Mouse (Mus musculus) intestine, embryonic 15.5 days (tissue): ENCODE measurements around the gene Pgap3. TPM values are rescaled to one million over a fixed set of nuclear protein-coding genes. Genes with fewer than 3 reads are reported as not detected.

Source experiments
- ATAC-seq: fragments of 200-750 bp; cut with Nextera tagmentation; 2 replicates; pipeline ENCODE4 v1.8.0; 2017; ENCODE audit warnings: moderate TSS enrichment, moderate library complexity
- H3K27ac ChIP-seq: fragments of 300-500 bp; sonication (generic); 2 replicates; pipeline ENCODE4 v1.5.1; 2015; ENCODE audit warnings: mild to moderate bottlenecking, inconsistent platforms
- H3K27me3 ChIP-seq: fragments of 300-500 bp; sonication (generic); replicated peaks from 2 replicates; pipeline ENCODE4 v1.6.1; 2015; ENCODE audit warnings: inconsistent platforms
- H3K36me3 ChIP-seq: fragments of 300-500 bp; sonication (generic); 2 replicates; pipeline ENCODE4 v1.6.1; 2015; ENCODE audit warnings: inconsistent platforms
- H3K4me1 ChIP-seq: fragments of 300-500 bp; sonication (generic); replicated peaks from 2 replicates; pipeline ENCODE4 v1.6.1; 2015; ENCODE audit warnings: inconsistent platforms
- H3K4me2 ChIP-seq: fragments of 300-500 bp; sonication (generic); replicated peaks from 2 replicates; pipeline ENCODE4 v1.6.1; 2015; ENCODE audit warnings: mild to moderate bottlenecking, inconsistent platforms
- H3K4me3 ChIP-seq: fragments of 300-500 bp; sonication (generic); replicated peaks from 2 replicates; pipeline ENCODE4 v1.5.1; 2015; ENCODE audit warnings: inconsistent platforms
- H3K9ac ChIP-seq: fragments of 300-500 bp; sonication (generic); 2 replicates; pipeline ENCODE4 v1.6.1; 2015; ENCODE audit warnings: inconsistent platforms
- H3K9me3 ChIP-seq: fragments of 300-500 bp; sonication (generic); 2 replicates; pipeline ENCODE4 v1.6.1; 2016; ENCODE audit warnings: inconsistent platforms
- WGBS: fragments of 180-500 bp; shearing (Covaris S2); methylation state at CpG from one replicate; pipeline ENCODE4 v1.1.7; 2015; 5-methylcytosine and 5-hydroxymethylcytosine counted together
- polyA plus RNA-seq: library from polyadenylated mRNA; unstranded; fragments of >200 nt; fragmentation: Nextera tagmentation; extraction: Ambion mirVana; gene quantifications from 2 replicates; pipeline ENCODE4 v1.2.1, GENCODE M21; 2015

Pgap3 gene
- polyA plus RNA-seq, 1 experiment from 2014 or later = 15.5 TPM

DNA sequence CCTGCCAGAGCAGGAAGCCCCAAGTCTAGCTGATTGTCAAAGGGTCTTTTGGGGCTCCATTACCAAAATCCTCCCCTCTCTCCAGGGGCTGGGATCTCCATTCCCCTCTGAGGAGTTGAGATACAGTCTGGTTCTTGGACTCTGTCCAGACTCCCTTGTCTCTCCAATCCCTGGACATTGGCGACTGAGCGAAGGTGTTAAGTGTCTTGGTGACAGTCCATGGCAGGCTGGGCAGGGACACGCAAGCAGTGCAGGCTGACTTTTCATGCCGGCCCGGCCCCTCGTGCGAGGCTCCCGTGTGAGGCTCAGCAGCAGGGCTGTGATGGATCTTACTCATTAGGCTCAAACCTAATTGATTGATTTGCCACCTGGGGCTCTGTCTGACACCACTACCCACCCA is 26.0 kb downstream of the Pgap3 start:
- Histone ChIP-seq H3K36me3 (peaks cover 20% of the 10 kb centered on the region; the same call in 1 of the 2 replicates), H3K27me3 (no peaks in the 10 kb centered on the region)
- 88% methylated on average over 8 of the region's 8 CpGs for WGBS

DNA sequence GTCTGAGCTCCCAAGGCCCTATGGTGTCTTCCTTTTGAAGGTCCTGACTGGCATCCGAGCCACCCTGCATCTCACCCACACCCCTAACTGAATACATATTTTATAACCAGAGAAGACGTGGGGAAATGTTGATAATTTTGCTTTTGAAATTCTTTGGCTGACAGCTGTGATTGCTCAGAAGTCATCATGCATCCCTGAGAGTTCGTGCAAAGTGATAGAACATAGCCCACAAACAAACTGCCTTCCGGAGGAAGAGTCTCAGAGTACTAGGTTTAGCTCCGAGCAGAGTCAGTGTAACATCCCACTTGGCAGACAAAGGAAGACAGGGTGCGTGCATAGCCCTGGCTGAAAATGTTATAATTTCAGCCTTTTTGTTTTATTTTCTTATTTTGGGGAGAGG is 27.0 kb downstream of the Pgap3 start:
- no peak for ATAC-seq
- no peaks in the 10 kb centered on the region for H3K27me3 ChIP-seq
- H3K9me3 ChIP-seq = no peaks in the 10 kb centered on the region
- no peak overlapping the region for H3K9ac ChIP-seq
- H3K4me3 ChIP-seq = no peak overlapping the region
- WGBS = 84% methylated on average over 6 of the region's 6 CpGs
- 0 out of 2 replicates have a peak, but pooled peaks cover 7% of the 10 kb centered on the region for H3K4me1 ChIP-seq
- H3K27ac ChIP-seq = no peak overlapping the region
- H3K36me3 ChIP-seq = peaks cover 11% of the 10 kb centered on the region; the same call in 1 of the 2 replicates
- H3K4me2 ChIP-seq = no peak overlapping the region

More for the DNA sequence above, 26.0 kb downstream of the Pgap3 start:
- no peak for ATAC-seq
- Histone ChIP-seq H3K27ac (no peak overlapping the region), H3K4me2 (no peak overlapping the region), H3K9me3 (no peaks in the 10 kb centered on the region), H3K4me1 (0 out of 2 replicates have a peak, but pooled peaks cover 7% of the 10 kb centered on the region), H3K4me3 (no peak overlapping the region), H3K9ac (no peak overlapping the region)

DNA sequence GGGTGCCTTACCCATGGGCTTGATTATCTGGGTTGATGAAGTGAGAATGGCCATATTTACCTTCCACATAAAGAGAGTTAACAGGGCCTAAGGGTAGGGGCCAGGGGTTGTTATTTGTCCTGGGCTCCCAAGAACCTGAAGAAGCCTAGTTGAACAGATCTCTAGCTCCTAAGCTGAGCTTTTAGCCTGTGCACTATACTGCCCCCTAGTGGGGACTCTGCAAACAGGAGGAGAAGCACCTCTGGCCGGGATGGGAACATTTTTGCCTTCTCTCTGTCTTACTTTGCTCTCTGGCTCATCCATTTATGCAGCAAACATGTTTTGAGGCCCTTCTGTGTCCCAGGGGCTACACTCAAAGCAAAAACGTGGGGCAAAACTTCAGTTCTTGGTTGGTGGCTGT is 27.9 kb downstream of the Pgap3 start:
- H3K9me3 ChIP-seq = no peaks in the 10 kb centered on the region
- 0 out of 2 replicates have a peak, but pooled peaks cover 7% of the 10 kb centered on the region for H3K4me1 ChIP-seq
- 6% methylated on average over 2 of the region's 2 CpGs for WGBS
- no peak overlapping the region for H3K9ac ChIP-seq
- no peaks in the 10 kb centered on the region for H3K27me3 ChIP-seq
- no peak overlapping the region for H3K4me2 ChIP-seq
- H3K27ac ChIP-seq = no peak overlapping the region
- ATAC-seq = peak; percentile 50
- no peak overlapping the region for H3K4me3 ChIP-seq
- peaks cover 7% of the 10 kb centered on the region; the same call in 1 of the 2 replicates for H3K36me3 ChIP-seq

DNA sequence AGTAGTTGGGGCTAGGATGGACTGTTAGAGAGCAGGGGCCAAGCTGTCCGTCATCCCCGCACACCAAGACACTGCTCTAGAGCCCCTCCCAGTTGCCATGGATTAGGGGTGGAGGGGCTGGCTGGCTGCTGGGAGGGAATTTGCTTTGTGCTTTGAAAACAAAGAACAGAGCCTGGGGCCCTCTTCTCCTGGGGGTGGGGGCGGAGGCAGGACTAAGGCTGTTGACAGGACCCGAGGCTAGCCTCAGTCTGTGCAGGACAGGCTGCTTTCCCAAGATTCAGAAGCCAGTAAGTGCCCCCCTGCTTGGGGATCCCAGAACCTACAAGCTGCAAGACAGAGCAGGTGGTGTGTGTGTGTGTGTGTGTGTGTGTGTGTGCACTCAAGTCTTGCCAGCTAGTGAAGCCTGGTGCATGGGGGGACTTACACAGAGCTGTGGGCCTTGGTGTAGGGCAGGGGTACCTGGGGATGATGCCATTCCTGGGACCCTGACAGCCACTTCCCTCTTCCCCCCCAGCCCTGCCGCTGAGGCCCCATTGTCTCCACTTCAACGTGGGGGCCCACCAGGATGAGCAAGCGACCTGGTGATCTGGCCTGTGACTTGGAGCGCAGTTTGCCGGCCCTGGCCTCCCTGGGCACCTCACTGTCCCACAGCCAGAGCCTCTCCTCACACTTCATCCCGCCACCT is 28.6 kb downstream of the Pgap3 start:
- ATAC-seq = peak; percentile 30; the same call in 1 of the 2 replicates
- Histone ChIP-seq H3K9me3 (no peaks in the 10 kb centered on the region), H3K4me2 (no peak overlapping the region), H3K36me3 (peaks cover 7% of the 10 kb centered on the region; the same call in 1 of the 2 replicates), H3K27ac (no peak overlapping the region), H3K9ac (no peak overlapping the region), H3K4me3 (no peak overlapping the region), H3K27me3 (no peaks in the 10 kb centered on the region), H3K4me1 (0 out of 2 replicates have a peak, but pooled peaks cover 7% of the 10 kb centered on the region)
- 66% methylated on average over 10 of the region's 10 CpGs for WGBS

DNA sequence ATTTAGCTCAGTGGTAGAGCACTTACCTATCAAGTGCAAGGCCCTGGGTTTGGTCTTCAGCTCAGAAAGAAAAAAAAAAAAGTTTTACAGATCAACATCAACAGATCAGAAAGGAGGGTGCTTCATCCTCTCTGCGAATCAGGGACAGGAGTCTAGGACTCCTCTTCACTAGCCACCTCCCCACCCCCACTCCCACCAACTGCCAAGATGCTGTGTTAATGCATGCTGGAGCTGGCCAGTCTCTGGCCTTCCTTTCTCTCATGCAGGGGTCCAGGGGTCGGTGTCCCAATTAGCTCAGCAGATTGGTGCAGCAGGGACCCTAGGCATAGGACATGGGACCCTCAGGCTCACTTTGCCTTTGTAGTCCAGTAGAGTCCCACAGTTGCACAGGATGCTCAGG is 29.7 kb downstream of the Pgap3 start:
- 92% methylated on average over 2 of the region's 2 CpGs for WGBS
- ATAC-seq = no peak

DNA sequence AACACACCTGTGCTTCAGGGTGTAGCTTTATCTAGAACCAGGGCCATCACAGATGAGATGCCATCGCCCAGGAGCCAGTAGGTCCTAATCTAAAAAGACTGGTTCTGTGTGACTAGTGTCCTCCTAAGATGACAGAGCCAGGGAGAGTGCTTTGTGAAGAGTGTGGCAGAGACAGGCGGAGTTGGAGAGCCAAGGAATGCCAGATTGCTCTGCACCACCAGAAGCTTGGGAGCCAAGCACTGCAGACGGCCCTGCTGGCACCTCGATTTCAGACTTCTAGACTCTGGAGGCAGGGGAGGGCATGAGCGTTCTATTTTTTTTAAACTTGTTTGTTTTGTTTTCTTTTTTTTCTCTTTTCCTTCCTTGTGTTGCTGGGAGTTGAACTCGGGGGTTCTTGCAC is 31.0 kb downstream of the Pgap3 start:
- no peak overlapping the region for H3K9ac ChIP-seq

More for the DNA sequence above, 29.7 kb downstream of the Pgap3 start:
- no peak overlapping the region for H3K9ac ChIP-seq
- H3K4me3 ChIP-seq = no peak overlapping the region
- no peak overlapping the region for H3K4me2 ChIP-seq
- 0 out of 2 replicates have a peak, but pooled peaks cover 7% of the 10 kb centered on the region for H3K4me1 ChIP-seq
- peaks cover 7% of the 10 kb centered on the region; the same call in 1 of the 2 replicates for H3K36me3 ChIP-seq
- no peak overlapping the region for H3K27ac ChIP-seq
- no peaks in the 10 kb centered on the region for H3K9me3 ChIP-seq
- no peaks in the 10 kb centered on the region for H3K27me3 ChIP-seq

DNA sequence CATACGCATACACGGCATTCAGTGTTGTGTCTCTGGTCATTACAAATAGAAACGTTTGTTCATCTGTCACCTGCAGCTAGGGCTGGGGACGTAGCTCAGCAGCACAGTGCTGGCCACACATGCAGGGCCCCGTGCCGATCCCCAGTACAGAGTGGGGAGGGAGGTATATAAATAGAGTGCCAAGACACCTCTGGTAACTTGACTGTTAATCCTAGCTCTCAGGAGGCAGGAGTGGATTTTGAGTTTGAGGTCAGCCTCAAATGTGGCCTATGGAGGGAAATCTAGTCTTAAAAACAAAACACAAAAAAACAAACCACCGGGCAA is 32.5 kb downstream of the Pgap3 start:
- no peak overlapping the region for H3K4me3 ChIP-seq
- no peaks in the 10 kb centered on the region for H3K36me3 ChIP-seq
- H3K4me2 ChIP-seq = no peak overlapping the region
- H3K9ac ChIP-seq = no peak overlapping the region
- no peak for ATAC-seq
- H3K27me3 ChIP-seq = no peaks in the 10 kb centered on the region
- no peaks in the 10 kb centered on the region for H3K9me3 ChIP-seq
- H3K4me1 ChIP-seq = peaks cover 13% of the 10 kb centered on the region; the same call in 1 of the 2 replicates
- no peak overlapping the region for H3K27ac ChIP-seq
- 81% methylated on average over 7 of the region's 7 CpGs for WGBS

More for the DNA sequence above, 31.0 kb downstream of the Pgap3 start:
- Histone ChIP-seq H3K27me3 (no peaks in the 10 kb centered on the region), H3K9me3 (no peaks in the 10 kb centered on the region), H3K27ac (no peak overlapping the region), H3K4me2 (no peak overlapping the region), H3K4me3 (no peak overlapping the region), H3K4me1 (peaks cover 7% of the 10 kb centered on the region; the same call in 1 of the 2 replicates), H3K36me3 (0 out of 2 replicates have a peak, but pooled peaks cover 3% of the 10 kb centered on the region)
- ATAC-seq = no peak
- 84% methylated on average over 6 of the region's 6 CpGs for WGBS

DNA sequence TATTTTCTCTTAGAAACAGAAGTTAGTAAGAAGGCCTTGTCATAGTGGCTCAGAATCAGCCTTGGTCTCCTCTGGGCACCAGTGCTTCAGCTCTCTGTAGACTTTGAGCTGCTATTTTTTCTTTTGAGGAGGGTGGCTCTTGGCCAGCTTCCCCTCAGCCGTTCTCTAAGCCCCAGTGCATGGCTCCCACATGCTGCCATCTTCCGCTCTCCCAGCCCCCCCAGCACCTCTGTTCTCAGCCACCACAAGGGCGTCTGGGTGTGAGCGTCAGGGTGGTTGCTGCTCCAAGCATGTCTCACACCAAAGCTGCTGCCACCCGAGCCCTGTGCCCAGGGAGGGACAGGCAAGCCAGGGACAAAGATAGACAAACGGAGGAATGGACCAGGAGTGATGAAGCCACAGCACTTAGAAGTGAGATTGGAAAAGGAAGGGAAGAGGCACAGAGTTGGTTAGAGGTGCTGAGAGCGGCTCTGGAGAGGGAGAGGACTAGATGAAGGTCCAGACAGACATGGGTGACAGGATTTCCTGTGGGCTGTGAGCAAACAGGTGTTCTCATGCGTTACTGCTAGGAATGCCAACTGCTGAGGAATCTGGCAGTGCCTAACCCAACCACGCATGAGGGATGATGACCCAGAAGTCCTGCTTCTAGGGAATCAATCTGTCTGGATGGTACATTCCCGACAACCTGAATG is 33.0 kb downstream of the Pgap3 start:
- H3K9me3 ChIP-seq = no peaks in the 10 kb centered on the region
- no peak overlapping the region for H3K9ac ChIP-seq
- no peak for ATAC-seq
- peaks cover 14% of the 10 kb centered on the region for H3K4me1 ChIP-seq
- 79% methylated on average over 10 of the region's 10 CpGs for WGBS
- no peak overlapping the region for H3K4me3 ChIP-seq
- no peaks in the 10 kb centered on the region for H3K27me3 ChIP-seq
- H3K4me2 ChIP-seq = no peak overlapping the region
- H3K36me3 ChIP-seq = no peaks in the 10 kb centered on the region
- no peak overlapping the region for H3K27ac ChIP-seq

DNA sequence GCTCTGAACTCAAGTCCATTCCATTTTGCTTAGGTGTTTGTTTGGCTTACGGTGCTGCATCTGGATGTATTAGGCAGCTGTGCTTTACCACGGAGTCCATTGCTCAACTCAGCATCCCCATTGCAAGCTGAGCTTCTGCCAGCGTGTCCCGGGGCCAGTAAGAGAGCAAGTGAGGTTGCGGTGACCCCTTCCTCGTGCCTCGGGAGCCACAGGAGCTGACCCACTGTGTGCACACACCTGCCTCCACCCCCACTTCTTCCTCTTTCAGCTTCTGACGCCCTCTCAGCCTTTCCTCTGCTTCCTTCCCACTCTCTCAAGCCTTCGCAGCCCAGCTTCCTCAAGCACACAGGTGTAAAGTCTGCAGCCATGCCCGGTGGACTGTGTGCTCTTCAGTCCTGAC is 34.0 kb downstream of the Pgap3 start:
- WGBS = 76% methylated on average over 10 of the region's 10 CpGs
- ATAC-seq = no peak
- H3K27me3 ChIP-seq = no peaks in the 10 kb centered on the region
- H3K9ac ChIP-seq = no peak overlapping the region
- H3K4me1 ChIP-seq = peaks cover 20% of the 10 kb centered on the region
- no peak overlapping the region for H3K4me2 ChIP-seq
- no peaks in the 10 kb centered on the region for H3K9me3 ChIP-seq
- no peak overlapping the region for H3K27ac ChIP-seq
- H3K36me3 ChIP-seq = no peaks in the 10 kb centered on the region
- H3K4me3 ChIP-seq = no peak overlapping the region

DNA sequence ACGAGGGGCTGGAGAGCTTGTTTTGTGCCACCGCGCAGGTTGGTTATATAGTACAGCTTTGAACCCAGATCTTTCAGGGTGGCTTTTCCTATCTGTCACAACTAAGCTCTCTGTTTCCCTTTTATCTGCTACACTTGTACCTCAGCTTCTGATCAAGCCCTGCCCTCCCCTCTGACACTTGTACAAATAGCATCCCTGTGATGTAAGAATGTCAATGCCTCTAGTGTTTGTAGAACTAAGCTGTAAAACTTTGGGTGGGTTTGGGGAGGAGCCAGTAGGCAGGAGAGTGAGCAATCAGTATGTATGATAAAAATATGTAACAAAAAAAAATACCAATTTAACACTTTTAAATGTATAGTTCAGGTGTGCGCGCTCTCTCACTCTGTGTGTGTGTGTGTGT is 35.9 kb downstream of the Pgap3 start:
- Histone ChIP-seq H3K27ac (0 out of 2 replicates have a peak overlapping the region, but pooled peaks have one; percentile 54), H3K36me3 (no peaks in the 10 kb centered on the region), H3K4me1 (peaks cover 29% of the 10 kb centered on the region), H3K4me2 (no peak overlapping the region), H3K4me3 (no peak overlapping the region), H3K9ac (no peak overlapping the region), H3K9me3 (no peaks in the 10 kb centered on the region), H3K27me3 (no peaks in the 10 kb centered on the region)
- peak; percentile 48; the same call in 1 of the 2 replicates for ATAC-seq
- 76% methylated on average over 5 of the region's 5 CpGs for WGBS

DNA sequence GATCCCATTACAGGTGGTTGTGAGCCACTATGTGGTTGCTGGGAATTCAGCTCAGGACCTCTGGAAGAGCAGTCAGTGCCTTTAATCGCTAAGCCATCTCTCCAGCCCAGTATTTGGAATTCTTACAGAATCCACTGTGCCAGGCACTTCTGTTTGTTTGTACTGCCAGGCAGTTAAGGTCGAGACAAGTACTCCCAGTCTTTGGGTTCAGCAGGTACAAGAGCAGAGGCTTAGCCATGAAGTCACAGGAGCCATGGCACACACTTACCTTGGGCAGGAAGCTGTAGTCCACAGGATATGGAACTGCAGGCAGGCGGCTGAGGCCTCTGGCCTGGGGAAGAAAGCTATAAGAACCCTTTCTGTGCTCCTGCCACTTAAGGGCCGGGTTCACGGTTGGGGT is 36.5 kb downstream of the Pgap3 start:
- Histone ChIP-seq H3K9me3 (no peaks in the 10 kb centered on the region), H3K4me2 (no peak overlapping the region), H3K4me1 (peaks cover 35% of the 10 kb centered on the region), H3K4me3 (no peak overlapping the region), H3K27ac (0 out of 2 replicates have a peak overlapping the region, but pooled peaks have one; percentile 54), H3K27me3 (no peaks in the 10 kb centered on the region), H3K9ac (no peak overlapping the region), H3K36me3 (no peaks in the 10 kb centered on the region)
- ATAC-seq = no peak
- WGBS = 62% methylated on average over 5 of the region's 5 CpGs

DNA sequence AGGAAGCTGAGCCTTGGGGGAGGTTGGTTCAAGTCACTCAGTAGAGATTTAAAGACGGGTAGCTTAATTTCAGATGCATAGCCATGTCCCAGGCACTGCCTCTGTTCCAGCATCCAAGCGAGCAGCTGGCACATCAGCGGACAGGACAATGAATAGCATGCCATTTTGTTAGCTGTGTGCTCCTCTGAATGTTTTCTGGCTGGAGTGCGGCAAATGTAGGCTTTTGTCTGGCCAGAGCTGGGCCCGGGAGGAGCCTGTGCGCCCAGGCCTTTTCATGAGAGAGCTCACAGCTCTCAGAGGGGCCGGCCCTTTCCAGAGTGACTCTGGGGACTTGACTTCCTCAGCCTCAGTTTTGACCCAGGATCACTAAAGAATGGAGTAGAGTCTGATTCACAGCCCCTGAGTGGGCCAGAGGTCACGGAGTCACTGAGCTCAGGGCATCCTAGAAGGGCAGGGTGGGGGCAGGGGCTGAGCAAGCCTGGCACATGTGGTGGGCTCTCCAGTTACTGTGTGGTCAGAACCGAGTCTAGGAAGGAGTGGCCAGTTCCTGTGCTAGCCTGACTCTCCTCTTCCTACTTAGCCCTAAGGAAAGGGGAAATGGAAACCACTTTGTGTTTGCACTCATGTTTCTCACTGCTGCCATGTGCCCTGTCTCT is 39.3 kb downstream of the Pgap3 start:
- H3K27me3 ChIP-seq = no peaks in the 10 kb centered on the region
- peak overlapping the region; percentile 24; the same call in 1 of the 2 replicates for H3K27ac ChIP-seq
- H3K36me3 ChIP-seq = no peaks in the 10 kb centered on the region
- H3K4me2 ChIP-seq = no peak overlapping the region
- ATAC-seq = no peak
- H3K4me1 ChIP-seq = peaks cover 49% of the 10 kb centered on the region
- H3K9ac ChIP-seq = no peak overlapping the region
- WGBS = 61% methylated on average over 9 of the region's 9 CpGs
- H3K9me3 ChIP-seq = no peaks in the 10 kb centered on the region
- H3K4me3 ChIP-seq = no peak overlapping the region
